Mouse (Mus musculus): ENCODE data around the gene Efcab11. TPM values are rescaled to one million over a fixed set of nuclear protein-coding genes. Genes with fewer than 3 reads are reported as not detected.

The Efcab11 gene
- total RNA-seq, 1 experiment from 2014 or later: 0.96 TPM

DNA sequence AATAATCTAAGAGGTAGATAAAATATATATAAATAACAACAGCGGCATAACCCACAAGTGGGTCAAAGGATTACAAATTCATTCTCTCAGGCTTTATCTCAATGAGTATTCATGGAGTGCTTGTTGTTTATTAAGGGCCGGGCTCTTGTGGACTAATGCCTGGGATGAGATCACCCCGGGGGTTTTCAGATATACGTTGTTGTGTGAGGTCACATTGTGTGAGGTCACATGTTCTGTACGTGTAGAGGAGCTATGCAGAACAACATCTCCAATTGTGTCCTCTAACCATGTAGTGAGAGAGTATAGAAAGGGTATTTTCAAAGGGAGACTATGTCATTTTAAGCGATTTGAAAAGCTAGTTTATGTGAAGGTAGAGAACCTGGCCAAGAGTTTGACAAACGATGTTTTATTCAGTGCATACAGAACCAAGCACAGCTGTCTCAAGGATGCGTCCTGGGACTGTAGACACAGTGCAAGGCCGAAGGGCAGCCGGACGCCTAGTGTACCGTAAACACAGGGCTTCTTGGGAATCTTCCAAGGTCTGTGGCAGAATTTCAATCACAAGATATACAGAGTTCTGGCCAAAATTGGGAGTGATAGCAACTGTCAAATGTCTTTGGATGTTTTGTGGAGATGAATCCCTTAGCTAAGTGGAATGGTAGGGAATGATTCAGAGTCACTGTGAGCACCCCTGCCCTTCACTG lies 212.9 kb downstream of the Efcab11 start:
- DNase-seq: peak; percentile 63

DNA sequence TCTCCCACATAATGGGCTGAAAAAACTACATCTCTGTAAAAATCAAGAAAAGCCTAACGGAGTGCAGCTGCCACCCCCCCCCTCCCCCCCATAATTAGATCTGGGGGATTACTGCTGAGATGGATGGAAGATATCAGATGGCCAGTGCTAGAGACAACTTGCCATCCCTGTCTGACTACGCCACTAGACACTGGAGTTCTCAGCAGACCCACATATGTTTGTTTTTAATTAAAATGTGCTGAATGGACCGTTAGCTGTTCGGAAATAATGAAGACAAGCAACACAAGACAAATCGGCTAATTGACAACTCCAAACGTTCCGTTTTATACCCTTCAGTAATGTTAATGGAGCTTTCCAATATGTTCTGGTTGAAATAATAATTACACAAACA lies 213.5 kb downstream of the Efcab11 start:
- DNase-seq: no peak

DNA sequence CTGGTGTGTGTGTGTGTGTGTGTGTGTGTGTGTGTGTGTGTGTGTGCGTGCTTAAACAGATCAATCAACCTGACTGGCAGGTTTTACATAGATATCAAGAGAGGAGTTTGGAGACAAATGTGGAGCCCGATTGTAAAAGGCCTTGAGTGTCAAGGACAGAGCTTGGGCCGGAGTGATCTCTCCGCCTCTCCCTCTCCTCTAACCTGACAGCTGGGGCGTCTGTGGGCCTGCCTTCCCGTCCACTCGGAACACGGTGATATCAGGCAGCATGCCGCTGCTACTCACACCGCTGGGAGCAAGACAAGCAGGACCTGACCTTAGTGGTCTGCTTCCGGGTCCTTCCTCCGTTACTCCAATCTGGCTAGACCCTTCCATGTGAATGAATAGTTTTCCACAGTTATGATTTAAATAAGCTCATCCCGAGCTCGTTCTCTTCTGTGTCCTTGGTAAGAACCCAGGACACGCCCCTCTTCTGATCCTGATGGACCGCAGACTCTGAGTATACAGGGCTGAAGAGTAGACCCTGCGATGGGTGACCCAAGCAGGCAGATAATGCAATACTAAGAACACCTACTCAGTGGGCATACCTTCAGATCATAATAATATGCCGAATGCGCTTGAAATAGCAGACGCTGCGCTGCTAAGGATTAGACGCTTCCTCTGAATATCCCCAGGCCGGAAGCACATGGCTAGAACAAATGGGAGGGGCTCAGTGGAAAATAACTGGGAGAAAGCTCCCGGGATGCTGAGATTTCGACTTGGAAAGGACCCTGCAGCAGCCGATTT lies 214.1 kb downstream of the Efcab11 start:
- peak; percentile 47 for DNase-seq

DNA sequence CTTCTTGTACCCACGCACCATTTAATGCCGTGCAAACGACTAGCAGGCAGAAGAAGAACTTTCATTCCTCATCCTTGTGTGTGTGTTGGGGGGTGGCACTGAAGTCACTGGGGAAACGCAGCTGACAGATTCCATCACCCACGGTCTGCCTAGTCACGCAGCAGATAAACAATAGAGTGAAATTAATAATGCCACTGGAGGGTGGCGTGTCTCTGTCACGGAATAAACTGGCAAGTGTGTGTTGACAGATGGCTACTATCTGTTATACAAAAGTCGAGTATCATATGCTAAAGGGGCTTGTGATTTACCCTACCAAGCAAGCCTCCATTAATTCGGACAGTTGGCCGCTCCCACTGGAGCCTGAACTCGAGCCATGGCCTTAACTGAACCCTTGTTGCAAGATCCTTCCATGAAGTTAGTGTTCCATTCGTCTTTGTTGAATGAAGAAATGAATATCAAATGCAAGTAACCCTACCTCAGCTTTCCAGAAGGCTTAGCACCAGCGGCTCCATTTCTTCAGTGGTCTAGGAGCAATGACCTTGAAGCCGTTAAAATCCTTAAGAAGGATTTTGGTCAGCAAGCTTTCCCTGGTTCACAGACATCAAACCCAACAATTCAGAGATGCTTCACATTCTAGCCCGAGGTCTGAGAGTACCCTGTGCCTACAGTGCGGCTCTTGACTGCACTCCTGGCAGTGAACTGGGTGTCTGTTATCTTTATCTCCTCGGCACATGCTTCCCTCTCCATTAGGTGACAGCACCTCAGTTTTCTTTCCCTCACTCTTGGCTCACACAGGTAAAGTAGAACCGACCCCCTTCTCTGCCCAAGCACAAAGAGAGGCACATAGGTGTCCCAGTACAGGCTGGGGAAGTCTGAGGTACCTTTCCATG lies 229.0 kb downstream of the Efcab11 start:
- no peak for DNase-seq

DNA sequence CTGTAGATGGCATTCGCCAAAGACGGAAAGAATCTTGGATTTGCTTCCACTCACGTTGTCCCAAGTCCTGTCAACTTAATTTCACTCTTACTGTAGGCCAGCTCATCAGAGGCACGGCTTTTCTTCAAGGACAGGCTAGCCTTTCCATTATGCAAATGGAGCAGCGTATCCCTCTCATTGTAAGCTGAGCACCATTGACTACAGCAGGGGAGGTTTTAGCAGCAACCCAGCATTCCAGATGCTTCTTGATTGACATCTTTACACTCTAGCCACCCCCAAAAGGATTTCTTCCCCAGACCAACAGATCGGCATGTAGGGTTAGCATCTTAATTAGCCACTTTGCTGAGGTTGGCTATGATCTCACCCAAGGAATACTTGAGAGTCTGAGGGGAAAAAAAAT lies 231.8 kb downstream of the Efcab11 start:
- DNase-seq: no peak

DNA sequence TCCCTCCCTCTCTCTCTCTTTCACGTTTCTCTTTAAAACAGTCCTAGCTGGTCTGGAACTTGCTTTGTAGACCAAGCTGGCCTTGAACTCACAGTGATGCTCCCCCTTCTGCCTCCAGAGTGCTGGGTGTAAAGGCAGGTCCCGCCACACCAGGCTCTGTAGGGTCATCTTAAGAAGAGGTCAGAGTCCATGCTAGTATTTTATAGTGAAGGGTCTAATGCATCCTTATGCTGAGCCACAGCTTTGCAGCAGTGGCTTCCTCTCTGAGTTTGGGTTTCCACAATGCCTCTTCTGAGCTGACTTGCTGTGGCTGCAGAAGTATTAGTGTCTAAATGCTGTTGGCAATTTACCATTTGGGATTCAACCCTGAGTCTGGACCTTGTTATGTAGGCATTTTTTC lies 234.5 kb downstream of the Efcab11 start:
- no peak for DNase-seq

DNA sequence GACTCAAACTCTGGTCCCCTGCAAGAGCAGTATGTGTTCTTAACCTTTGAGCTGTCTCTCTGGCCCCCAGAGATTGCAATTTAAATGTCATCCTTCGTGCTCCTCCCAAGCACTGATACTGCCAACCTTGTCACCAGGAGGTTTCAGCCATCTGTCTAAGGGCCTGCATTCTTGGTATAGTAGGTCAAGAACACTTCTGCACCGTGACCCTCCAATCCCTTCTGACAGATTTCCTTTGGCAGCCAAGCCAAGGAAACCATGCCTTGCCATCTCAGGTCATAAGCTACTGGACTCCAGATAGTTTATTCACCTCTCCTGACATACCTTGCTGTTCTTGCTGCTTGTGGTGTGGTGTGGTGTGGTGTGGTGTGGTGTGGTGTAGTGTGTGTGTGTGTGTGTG lies 235.5 kb downstream of the Efcab11 start:
- no peak for DNase-seq

DNA sequence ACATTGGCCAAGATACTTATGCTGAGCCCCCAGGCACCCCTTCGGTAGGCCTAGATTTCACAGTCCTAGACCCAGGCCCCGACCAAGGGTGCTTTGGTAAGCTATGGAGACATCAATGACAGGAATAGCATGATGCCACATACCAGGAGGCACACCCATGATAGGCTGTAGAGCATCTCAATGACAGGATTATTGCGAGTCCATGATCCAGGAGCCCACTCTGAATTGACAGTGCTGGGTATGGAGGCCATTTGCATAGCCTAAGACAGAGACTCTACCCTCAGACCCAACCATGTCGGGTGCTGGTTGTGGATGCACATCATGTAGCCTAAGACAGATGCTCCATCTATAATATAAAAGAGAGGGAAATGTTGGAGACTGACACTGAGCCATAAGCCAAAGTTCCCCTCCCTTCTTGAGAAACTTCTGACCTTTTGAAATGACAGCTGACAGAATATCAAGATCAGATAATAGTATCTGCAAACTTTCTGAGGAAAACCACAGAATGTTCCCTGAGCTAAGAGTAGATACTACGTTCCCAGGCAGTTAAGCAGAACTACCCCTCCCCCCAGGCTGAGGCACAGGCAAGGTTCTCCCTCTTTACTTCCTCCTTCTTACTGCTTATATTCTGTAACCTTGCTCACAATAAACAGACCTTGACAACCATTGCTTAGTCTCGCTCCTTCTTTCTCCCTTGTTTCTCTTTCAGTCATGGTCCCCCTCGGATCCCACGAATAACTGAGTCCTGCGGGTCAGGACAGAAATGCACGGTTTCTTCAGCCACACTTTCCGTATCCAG lies 237.5 kb downstream of the Efcab11 start:
- DNase-seq: no peak

DNA sequence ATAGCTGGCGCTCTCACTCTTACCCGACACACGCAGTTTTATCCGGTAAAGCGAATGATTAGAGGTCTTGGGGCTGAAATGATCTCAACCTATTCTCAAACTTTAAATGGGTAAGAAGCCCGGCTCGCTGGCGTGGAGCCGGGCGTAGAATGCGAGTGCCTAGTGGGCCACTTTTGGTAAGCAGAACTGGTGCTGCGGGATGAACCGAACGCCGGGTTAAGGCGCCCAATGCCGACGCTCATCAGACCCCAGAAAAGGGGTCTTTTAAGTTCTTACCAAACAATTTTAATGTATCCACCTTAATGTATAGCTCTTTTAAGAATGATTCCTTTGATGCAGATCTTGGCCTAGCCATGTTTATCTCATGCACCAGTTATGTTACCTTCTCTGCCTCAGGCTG lies 238.8 kb downstream of the Efcab11 start:
- no peak for DNase-seq

DNA sequence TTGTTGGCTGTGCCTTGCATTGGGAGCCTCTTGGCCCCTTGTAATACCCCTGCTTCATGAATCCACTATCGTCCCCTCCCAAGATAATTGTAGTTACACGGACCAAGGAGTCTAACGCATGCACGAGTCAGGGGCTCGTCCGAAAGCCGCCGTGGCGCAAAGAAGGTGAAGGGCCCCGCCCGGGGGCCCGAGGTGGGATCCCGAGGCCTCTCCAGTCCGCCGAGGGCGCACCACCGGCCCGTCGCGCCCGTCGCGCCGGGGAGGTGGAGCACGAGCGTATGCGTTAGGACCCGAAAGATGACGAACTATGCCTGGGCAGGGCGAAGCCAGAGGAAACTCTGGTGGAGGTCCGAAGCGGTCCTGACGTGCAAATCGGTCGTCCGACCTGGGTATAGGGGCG lies 239.3 kb downstream of the Efcab11 start:
- no peak for DNase-seq

Other genes starting within 250 kb of the Efcab11 start
- 12.8 and 16.5 TPM in 2 replicates for gene Tdp1, start 78 bp upstream of the Efcab11 start, total RNA-seq (2021)
- 1.0 TPM in 2 replicates for gene Kcnk13, start 80.1 kb upstream of the Efcab11 start, total RNA-seq (2021)
- 198 and 214 TPM in 2 replicates for gene Psmc1, start 225.7 kb upstream of the Efcab11 start, total RNA-seq (2021)

All from adrenal gland, postnatal 14 days (tissue).